Mouse (Mus musculus): ENCODE data around the gene Tm4sf5. TPM values are rescaled to one million over a fixed set of nuclear protein-coding genes. Genes with fewer than 3 reads are reported as not detected.

Gene Tm4sf5
- total RNA-seq, 2 experiments from 2014 or later, result not detected

GRCm38 (mm10) chr11:70540928-70541327 lies 35.9 kb downstream of the Tm4sf5 start:
- ATAC-seq (replicated peaks; ENCODE audit: poor library complexity), result no peak

- no peak for ATAC-seq (replicated peaks; ENCODE audit: poor library complexity)
These were observed 36.4 kb downstream of the Tm4sf5 start for GRCm38 (mm10) chr11:70541415-70541814.

GRCm38 (mm10) chr11:70544496-70544895 lies 39.5 kb downstream of the Tm4sf5 start:
- no peak for ATAC-seq (replicated peaks; ENCODE audit: poor library complexity)

- ATAC-seq (replicated peaks; ENCODE audit: poor library complexity), result no peak
These were observed 46.5 kb downstream of the Tm4sf5 start for GRCm38 (mm10) chr11:70551526-70551925.

GRCm38 (mm10) chr11:70553940-70554339 lies 48.9 kb downstream of the Tm4sf5 start:
- ATAC-seq (replicated peaks; ENCODE audit: poor library complexity), result no peak

- ATAC-seq (replicated peaks; ENCODE audit: poor library complexity), result peak; percentile 52; the same call in 1 of the 2 replicates
These were observed 52.5 kb downstream of the Tm4sf5 start for GRCm38 (mm10) chr11:70557545-70557944.

Other genes with a start within 250 kb of the Tm4sf5 start
- 0.27 TPM in 1 of 2 replicates, not detected in the other for gene Alox12, start 249.9 kb upstream of the Tm4sf5 start, total RNA-seq (2015)
- gene Alox12, start 249.9 kb upstream of the Tm4sf5 start, total RNA-seq (2017), result not detected in 2 replicates
- 0.39 TPM in 1 of 2 replicates, not detected in the other for gene Alox12e, start 182.6 kb upstream of the Tm4sf5 start, total RNA-seq (2015)
- gene Alox12e, start 182.6 kb upstream of the Tm4sf5 start, total RNA-seq (2017), result not detected in 2 replicates
- gene Alox15, start 153.2 kb upstream of the Tm4sf5 start, total RNA-seq (2015), result 1.4 and 1.6 TPM in 2 replicates
- 1.2 TPM in 2 replicates for gene Alox15, start 153.2 kb upstream of the Tm4sf5 start, total RNA-seq (2017)
- 27.1 and 28.4 TPM in 2 replicates for gene Pelp1, start 95.2 kb upstream of the Tm4sf5 start, total RNA-seq (2015)
- gene Pelp1, start 95.2 kb upstream of the Tm4sf5 start, total RNA-seq (2017), result 9.5 and 16.8 TPM in 2 replicates
- 43.9 and 47.7 TPM in 2 replicates for gene Arrb2, start 72.6 kb upstream of the Tm4sf5 start, total RNA-seq (2015)
- 31.4 and 48.0 TPM in 2 replicates for gene Arrb2, start 72.6 kb upstream of the Tm4sf5 start, total RNA-seq (2017)
- 36.7 and 37.1 TPM in 2 replicates for gene Med11, start 53.3 kb upstream of the Tm4sf5 start, total RNA-seq (2015)
- gene Med11, start 53.3 kb upstream of the Tm4sf5 start, total RNA-seq (2017), result 37.0 and 40.2 TPM in 2 replicates
- gene Zmynd15, start 45.8 kb upstream of the Tm4sf5 start, total RNA-seq (2015), result not detected in 2 replicates
- 0.25 TPM in 1 of 2 replicates, not detected in the other for gene Zmynd15, start 45.8 kb upstream of the Tm4sf5 start, total RNA-seq (2017)
- gene Cxcl16, start 45.3 kb upstream of the Tm4sf5 start, total RNA-seq (2015), result 0.29 and 0.67 TPM in 2 replicates
- 0.24 TPM in 1 of 2 replicates, not detected in the other for gene Cxcl16, start 45.3 kb upstream of the Tm4sf5 start, total RNA-seq (2017)
- gene Vmo1, start 9.4 kb downstream of the Tm4sf5 start, total RNA-seq (2015), result not detected in 2 replicates
- gene Vmo1, start 9.4 kb downstream of the Tm4sf5 start, total RNA-seq (2017), result not detected in 2 replicates
- not detected in 2 replicates for gene Gltpd2, start 14.0 kb downstream of the Tm4sf5 start, total RNA-seq (2015)
- gene Gltpd2, start 14.0 kb downstream of the Tm4sf5 start, total RNA-seq (2017), result not detected in 2 replicates
- gene Psmb6, start 20.1 kb downstream of the Tm4sf5 start, total RNA-seq (2015), result 141 and 153 TPM in 2 replicates
- gene Psmb6, start 20.1 kb downstream of the Tm4sf5 start, total RNA-seq (2017), result 272 and 309 TPM in 2 replicates
- not detected in 2 replicates for gene Gm40193, start 27.7 kb downstream of the Tm4sf5 start, total RNA-seq (2015)
- not detected in 2 replicates for gene Gm40193, start 27.7 kb downstream of the Tm4sf5 start, total RNA-seq (2017)
- gene Pld2, start 34.8 kb downstream of the Tm4sf5 start, total RNA-seq (2015), result 0.07 and 0.90 TPM in 2 replicates
- gene Pld2, start 34.8 kb downstream of the Tm4sf5 start, total RNA-seq (2017), result 0.25 and 0.81 TPM in 2 replicates
- gene Mink1, start 57.6 kb downstream of the Tm4sf5 start, total RNA-seq (2015), result 14.4 and 18.0 TPM in 2 replicates
- 12.5 and 16.5 TPM in 2 replicates for gene Mink1, start 57.6 kb downstream of the Tm4sf5 start, total RNA-seq (2017)
- not detected in 2 replicates for gene 4930544D05Rik, start 110.6 kb downstream of the Tm4sf5 start, total RNA-seq (2015)
- not detected in 2 replicates for gene 4930544D05Rik, start 110.6 kb downstream of the Tm4sf5 start, total RNA-seq (2017)
- not detected in 2 replicates for gene Chrne, start 114.0 kb downstream of the Tm4sf5 start, total RNA-seq (2015)
- 0.17 TPM in 1 of 2 replicates, not detected in the other for gene Chrne, start 114.0 kb downstream of the Tm4sf5 start, total RNA-seq (2017)
- 0.66 and 2.3 TPM in 2 replicates for gene Gp1ba, start 133.9 kb downstream of the Tm4sf5 start, total RNA-seq (2015)
- 0.08 and 0.20 TPM in 2 replicates for gene Gp1ba, start 133.9 kb downstream of the Tm4sf5 start, total RNA-seq (2017)
- 39.3 and 44.8 TPM in 2 replicates for gene Rnf167, start 142.0 kb downstream of the Tm4sf5 start, total RNA-seq (2015)
- 30.7 and 37.4 TPM in 2 replicates for gene Rnf167, start 142.0 kb downstream of the Tm4sf5 start, total RNA-seq (2017)
- gene Slc25a11, start 142.2 kb downstream of the Tm4sf5 start, total RNA-seq (2015), result 59.5 and 73.9 TPM in 2 replicates
- 46.6 and 52.7 TPM in 2 replicates for gene Slc25a11, start 142.2 kb downstream of the Tm4sf5 start, total RNA-seq (2017)
- gene Pfn1, start 149.4 kb downstream of the Tm4sf5 start, total RNA-seq (2015), result 1,057 and 1,218 TPM in 2 replicates
- gene Pfn1, start 149.4 kb downstream of the Tm4sf5 start, total RNA-seq (2017), result 491 and 574 TPM in 2 replicates
- 4.1 and 6.2 TPM in 2 replicates for gene Eno3, start 152.0 kb downstream of the Tm4sf5 start, total RNA-seq (2015)
- 7.2 and 9.5 TPM in 2 replicates for gene Eno3, start 152.0 kb downstream of the Tm4sf5 start, total RNA-seq (2017)
- 102 and 109 TPM in 2 replicates for gene Spag7, start 164.2 kb downstream of the Tm4sf5 start, total RNA-seq (2015)
- gene Spag7, start 164.2 kb downstream of the Tm4sf5 start, total RNA-seq (2017), result 68.6 and 71.8 TPM in 2 replicates
- 9.1 and 9.2 TPM in 2 replicates for gene Camta2, start 182.9 kb downstream of the Tm4sf5 start, total RNA-seq (2015)
- gene Camta2, start 182.9 kb downstream of the Tm4sf5 start, total RNA-seq (2017), result 2.0 and 5.1 TPM in 2 replicates
- gene Inca1, start 194.9 kb downstream of the Tm4sf5 start, total RNA-seq (2015), result 0.20 TPM in 1 of 2 replicates, not detected in the other
- gene Inca1, start 194.9 kb downstream of the Tm4sf5 start, total RNA-seq (2017), result 0.50 TPM in 1 of 2 replicates, not detected in the other
- 1.6 and 2.0 TPM in 2 replicates for gene Kif1c, start 195.3 kb downstream of the Tm4sf5 start, total RNA-seq (2015)
- 4.6 and 5.9 TPM in 2 replicates for gene Kif1c, start 195.3 kb downstream of the Tm4sf5 start, total RNA-seq (2017)

Measured in megakaryocyte progenitor cell, adult 5-6 weeks (primary cell).